Mouse (Mus musculus): ENCODE results near the gene Shq1.

DNA sequence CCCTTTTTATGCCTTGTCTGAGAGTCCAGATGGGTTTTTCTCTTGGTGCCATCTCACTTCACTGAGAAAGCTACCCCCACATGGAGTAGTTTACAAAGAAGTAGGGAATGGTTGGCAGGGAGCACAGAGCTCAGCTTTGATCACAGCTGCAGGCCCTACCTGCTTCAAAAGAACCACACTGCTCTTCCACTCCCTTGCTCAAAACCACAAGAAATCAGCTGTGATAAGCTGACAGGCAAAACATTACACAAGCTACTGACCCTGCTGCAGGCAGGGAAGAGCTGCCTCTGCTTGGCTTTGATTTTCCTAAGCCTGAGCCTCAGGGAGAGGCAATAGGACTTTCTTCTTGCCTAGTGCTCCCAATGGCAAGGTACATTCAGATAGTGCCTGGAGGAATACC lies 89.9 kb downstream of the Shq1 start:
- TF ChIP-seq CTCF (IDR thresholded peaks at IDR 0.05; ENCODE audit: borderline replicate concordance, insufficient read depth, low read depth, low read length) (no peak), POLR2A (IDR thresholded peaks at IDR 0.05; ENCODE audit: borderline replicate concordance, insufficient read depth, low read length) (no peak)
